Mouse (Mus musculus) B cell, adult 67 days (primary cell): ENCODE data around the gene Ccdc74a. TPM values are rescaled to one million over a fixed set of nuclear protein-coding genes. Genes with fewer than 3 reads are reported as not detected.

ENCODE experiments used
- total RNA-seq, 2 experiments: library from RNA; stranded (reverse); gene quantifications; 4 replicates each; pipeline ENCODE4 v1.2.4; 2023

The Ccdc74a gene
- under 1 TPM in 1 of 2 experiments, not detected in 1; 0.52 TPM for total RNA-seq

DNA sequence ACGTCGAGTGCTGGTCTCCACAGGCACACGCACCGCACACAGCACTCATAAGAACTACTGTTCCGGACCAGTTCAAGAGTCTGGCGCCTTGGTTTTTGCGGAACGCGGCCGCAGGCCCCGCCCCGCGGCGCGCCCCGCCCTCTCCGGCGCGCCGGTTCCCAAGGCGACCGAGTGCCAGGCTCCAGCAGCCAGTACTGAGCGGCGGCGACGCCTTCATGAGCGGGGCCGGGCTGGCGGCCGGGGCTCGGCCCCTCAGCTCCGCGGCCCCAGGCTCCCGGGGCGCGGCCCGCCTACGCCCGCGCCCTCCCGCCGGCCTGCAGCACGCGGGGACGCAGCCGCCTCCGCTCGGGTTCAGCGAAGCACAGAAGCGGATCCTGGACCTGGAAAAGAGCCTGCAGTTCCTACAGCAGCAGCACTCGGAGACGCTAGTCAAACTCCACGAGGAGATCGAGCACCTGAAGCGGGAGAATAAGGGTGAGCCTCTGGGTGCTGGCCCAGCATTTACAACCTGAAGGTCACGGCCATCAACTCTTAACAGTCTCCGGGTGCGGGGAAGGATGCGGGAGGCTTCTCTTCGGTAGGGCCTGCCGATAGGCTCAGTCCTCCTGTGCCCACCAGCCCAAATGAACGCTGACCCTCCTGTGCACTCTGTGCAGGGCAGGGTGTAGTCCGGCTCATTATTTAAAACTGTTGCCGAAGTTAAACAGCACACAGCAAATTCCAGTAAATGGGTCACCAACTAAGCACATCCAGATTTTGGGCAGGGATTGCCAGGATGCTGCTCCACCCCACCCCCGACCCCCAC lies at the start of gene Ccdc74a:
Gene Ccdc74a, plus strand, starts transcription at position 161 of the 805 bp plus-strand sequence.

DNA sequence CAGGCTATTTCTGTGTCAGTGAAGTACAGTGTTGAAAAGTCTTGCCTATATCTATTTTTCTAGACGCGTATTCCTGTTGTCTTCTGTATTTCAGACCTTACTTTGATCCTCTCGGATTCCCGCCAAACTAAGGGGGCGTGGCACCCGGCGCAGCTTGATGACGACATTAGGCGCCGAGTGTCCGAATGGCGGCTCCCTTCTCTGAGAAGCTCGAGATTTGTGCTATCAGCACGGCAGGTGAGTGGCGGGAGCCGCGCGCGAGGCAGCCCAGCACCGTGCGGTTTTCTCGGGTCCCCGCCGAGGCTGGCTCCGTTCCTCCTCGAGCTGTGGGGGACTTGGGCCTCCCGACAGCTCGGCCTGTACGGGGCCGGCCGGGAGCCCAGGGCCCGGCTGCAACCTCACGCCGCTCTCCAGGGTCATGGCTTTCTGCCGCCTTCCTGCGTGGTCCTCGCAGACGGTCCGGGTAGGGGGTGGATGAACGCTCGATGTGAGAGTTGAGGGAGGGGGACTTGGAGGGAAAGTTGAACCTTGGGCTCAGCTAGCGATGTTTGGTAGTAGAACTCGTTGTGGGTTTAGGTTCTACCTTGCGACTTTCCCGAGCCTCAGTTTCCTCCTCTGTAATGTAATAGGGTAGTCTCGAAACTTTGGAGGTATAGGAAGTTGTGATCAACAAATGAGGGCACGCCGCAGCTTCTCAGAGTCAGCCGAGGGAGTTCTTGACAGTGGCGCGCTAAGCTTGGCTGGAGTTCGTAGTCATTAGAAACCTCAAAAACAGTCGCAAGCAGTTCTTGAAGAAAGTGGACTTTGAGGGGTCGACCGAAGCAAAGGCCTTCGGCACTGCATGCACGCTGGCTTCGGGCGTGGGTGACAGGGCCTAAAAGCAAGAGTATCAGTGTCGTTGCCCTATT lies 26.8 kb upstream of the Ccdc74a start, which contains the start of gene Smpd4:
Gene Smpd4, plus strand, starts transcription at position 157 of the 908 bp plus-strand sequence.

Other genes starting within 250 kb of the Ccdc74a start
- gene Snap29, start 240.5 kb upstream of the Ccdc74a start, total RNA-seq = 10 to 100 TPM; 68.9 to 71.8 TPM
- 100 to 1,000 TPM; 145 to 157 TPM for gene Pi4ka, start 240.2 kb upstream of the Ccdc74a start, total RNA-seq
- 10 to 100 TPM; 53.1 to 60.0 TPM for gene Crkl, start 194.5 kb upstream of the Ccdc74a start, total RNA-seq
- gene Aifm3, start 156.9 kb upstream of the Ccdc74a start, total RNA-seq = not detected
- 10 to 100 TPM; 66.5 to 67.0 TPM for gene Lztr1, start 137.8 kb upstream of the Ccdc74a start, total RNA-seq
- 10 to 100 TPM; 33.2 to 39.1 TPM for gene Thap7, start 115.3 kb upstream of the Ccdc74a start, total RNA-seq
- gene Lrrc74b, start 85.2 kb upstream of the Ccdc74a start, total RNA-seq = not detected
- not detected for gene P2rx6, start 84.6 kb upstream of the Ccdc74a start, total RNA-seq
- gene Slc7a4, start 63.3 kb upstream of the Ccdc74a start, total RNA-seq = not detected
- 10 to 100 TPM; 48.1 to 61.0 TPM for gene Smpd4, start 27.1 kb upstream of the Ccdc74a start, total RNA-seq
- gene Med15, start 86.4 kb downstream of the Ccdc74a start, total RNA-seq = 100 to 1,000 TPM; 132 to 138 TPM
- 10 to 100 TPM; 15.6 to 15.8 TPM for gene Klhl22, start 113.1 kb downstream of the Ccdc74a start, total RNA-seq
- gene Scarf2, start 150.8 kb downstream of the Ccdc74a start, total RNA-seq = under 1 TPM in 1 of 2 experiments, not detected in 1; 0.17 TPM
- gene B830017H08Rik, start 186.7 kb downstream of the Ccdc74a start, total RNA-seq = not detected
- gene Car15, start 191.9 kb downstream of the Ccdc74a start, total RNA-seq = 10 to 100 TPM; 14.3 to 19.8 TPM
- gene Gm20518, start 245.2 kb downstream of the Ccdc74a start, total RNA-seq = 1 to 10 TPM; 2.9 to 3.4 TPM
- not detected for gene Tssk1, start 247.8 kb downstream of the Ccdc74a start, total RNA-seq